Mouse (Mus musculus) heart, postnatal 0 days (tissue): ENCODE measurements around the gene Tgm2.

Experiments used
- CTCF ChIP-seq: IDR thresholded peaks from 2 replicates; pipeline ENCODE4 v1.5.1; 2016; ENCODE audit warnings: antibody characterized with exemption, control low read depth, low read depth
- EP300 ChIP-seq: IDR thresholded peaks from 2 replicates; pipeline ENCODE4 v1.6.1; 2016; ENCODE audit warnings: antibody characterized with exemption, low read depth

DNA sequence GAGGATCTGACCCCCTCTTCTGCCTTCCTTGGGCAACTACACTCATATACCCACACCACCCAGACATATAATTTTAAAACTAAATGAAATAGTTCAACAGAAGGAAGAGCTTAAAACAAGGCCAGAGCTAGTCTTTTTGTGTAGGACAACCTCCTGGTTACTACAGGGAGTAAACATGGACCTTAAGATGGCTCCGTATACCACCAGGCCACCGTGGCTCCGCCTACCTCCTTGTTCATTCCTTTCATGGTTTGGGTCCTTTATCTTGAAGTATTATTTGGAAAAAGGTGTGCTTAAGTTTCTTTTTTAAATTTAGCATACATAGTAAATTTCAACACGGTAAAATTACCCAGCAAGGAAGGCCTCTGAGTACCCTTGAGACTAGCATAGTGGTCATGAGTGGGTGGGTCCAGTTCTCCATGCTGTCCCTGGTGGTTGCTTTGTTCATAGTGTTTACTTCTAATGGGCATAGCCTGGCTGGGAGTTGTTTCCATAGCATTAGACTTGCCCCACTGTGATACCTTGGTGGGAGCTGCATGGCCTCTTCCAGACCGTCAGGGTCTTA, 78.9 kb downstream of the Tgm2 start:
- TF ChIP-seq CTCF (no peak), EP300 (no peak)
